Mouse (Mus musculus) cerebellum, postnatal 14 days (tissue): ENCODE results near the gene Akap6.

Experiments used
- DNase-seq, 2 experiments: peaks; one replicate each; pipeline ENCODE4 v3.0.0; 2021; ENCODE audit warnings: mixed read lengths in 2 of 2

Akap6 gene

GRCm38 (mm10) chr12:52782902-52783441, 83.8 kb downstream of the Akap6 start:
- peak; percentile 66 to 68 for DNase-seq

- DNase-seq, result no peak
Measured at GRCm38 (mm10) chr12:52785217-52785616, 86.0 kb downstream of the Akap6 start.

GRCm38 (mm10) chr12:52790350-52790768, 91.2 kb downstream of the Akap6 start:
- peak; percentile 65 to 70 for DNase-seq

- DNase-seq, result no peak
Measured at GRCm38 (mm10) chr12:52794131-52794530, 94.9 kb downstream of the Akap6 start.

GRCm38 (mm10) chr12:52795551-52796470, 96.6 kb downstream of the Akap6 start:
- no peak for DNase-seq

- DNase-seq, result no peak
Measured at GRCm38 (mm10) chr12:52796471-52796795, 97.2 kb downstream of the Akap6 start.

GRCm38 (mm10) chr12:52799717-52800116, 100.5 kb downstream of the Akap6 start:
- DNase-seq, result no peak

- no peak for DNase-seq
Measured at GRCm38 (mm10) chr12:52806273-52806672, 107.1 kb downstream of the Akap6 start.

- DNase-seq, result peak in 1 of 2 experiments; percentile 19
Measured at GRCm38 (mm10) chr12:52818588-52818987, 119.4 kb downstream of the Akap6 start.

- DNase-seq, result no peak
Measured at GRCm38 (mm10) chr12:52824774-52825173, 125.6 kb downstream of the Akap6 start.

- DNase-seq, result no peak
Measured at GRCm38 (mm10) chr12:52828944-52829736, 130.0 kb downstream of the Akap6 start.

- DNase-seq, result no peak
Measured at GRCm38 (mm10) chr12:52831782-52832181, 132.6 kb downstream of the Akap6 start.

GRCm38 (mm10) chr12:52832230-52832629, 133.0 kb downstream of the Akap6 start:
- peak; percentile 87 for DNase-seq

GRCm38 (mm10) chr12:52833141-52833540, 134.0 kb downstream of the Akap6 start:
- DNase-seq, result no peak

- DNase-seq, result no peak
Measured at GRCm38 (mm10) chr12:52834074-52834473, 134.9 kb downstream of the Akap6 start.

- DNase-seq, result no peak
Measured at GRCm38 (mm10) chr12:52834781-52835279, 135.6 kb downstream of the Akap6 start.

- DNase-seq, result peak in 1 of 2 experiments; percentile 13
Measured at GRCm38 (mm10) chr12:52835291-52835742, 136.1 kb downstream of the Akap6 start.

- peak in 1 of 2 experiments; percentile 20 for DNase-seq
Measured at GRCm38 (mm10) chr12:52835914-52836546, 136.8 kb downstream of the Akap6 start.

GRCm38 (mm10) chr12:52845982-52846381, 146.8 kb downstream of the Akap6 start:
- DNase-seq, result no peak

GRCm38 (mm10) chr12:52847020-52847419, 147.8 kb downstream of the Akap6 start:
- no peak for DNase-seq

GRCm38 (mm10) chr12:52847830-52848518, 148.8 kb downstream of the Akap6 start:
- DNase-seq, result no peak

GRCm38 (mm10) chr12:52848519-52848855, 149.3 kb downstream of the Akap6 start:
- no peak for DNase-seq
